ENCODE assay signal across 21 mouse cellular contexts in genomic region chr8:116348971-116349370, GRCm38 (mm10).
DNase-seq lines count a peak whose midpoint lies in the region; ATAC-seq and TF ChIP-seq lines count a peak whose summit lies in the region.
"Had no signal": no experiment of that assay in that cellular context is flagged by ENCODE, and none has a peak within 500 bp of the region (broad histone marks: within the 10 kb centered on the region; RNA-seq: fewer than 3 reads in every experiment).

No protein-coding gene starts in this region.

- peak; percentile 11; the same call in 1 of the 2 replicates for TF ChIP-seq EP300 in lung, postnatal 0 days (IDR thresholded peaks at IDR 0.05)

- ATAC-seq in lung, embryonic 15.5 days (ENCODE audit: borderline replicate concordance, extremely low read depth, low FRiP score, low TSS enrichment): peak; percentile 46; the same call in 1 of the 2 replicates
- peak; percentile 35 for ATAC-seq in lung, postnatal 0 days
- ATAC-seq: forebrain, embryonic 14.5 days; forebrain, embryonic 16.5 days had no signal

- 38% methylated on average over 8 of the region's 8 CpGs for WGBS in lung, embryonic 15.5 days
- 51% methylated on average over 8 of the region's 8 CpGs for WGBS in lung, postnatal 0 days

- no peaks in the 10 kb centered on the region for H3K36me3 ChIP-seq in lung, embryonic 15.5 days
- no peaks in the 10 kb centered on the region for H3K36me3 ChIP-seq in lung, postnatal 0 days (ENCODE audit: insufficient read depth, low read length)
- H3K36me3 ChIP-seq: embryonic facial prominence, embryonic 13.5 days; embryonic facial prominence, embryonic 15.5 days; forebrain, embryonic 10.5 days; forebrain, embryonic 12.5 days had no signal

- no peak overlapping the region for H3K27ac ChIP-seq in lung, embryonic 15.5 days
- H3K27ac ChIP-seq in lung, postnatal 0 days (ENCODE audit: low read length): no peak overlapping the region
- H3K27ac ChIP-seq: embryonic facial prominence, embryonic 13.5 days; embryonic facial prominence, embryonic 15.5 days; forebrain, embryonic 10.5 days; forebrain, embryonic 12.5 days had no signal

- no peaks in the 10 kb centered on the region for H3K27me3 ChIP-seq in lung, embryonic 15.5 days
- no peaks in the 10 kb centered on the region for H3K27me3 ChIP-seq in lung, postnatal 0 days (replicated peaks; ENCODE audit: insufficient read depth, low read length)
- H3K27me3 ChIP-seq: embryonic facial prominence, embryonic 13.5 days; embryonic facial prominence, embryonic 15.5 days; forebrain, embryonic 12.5 days had no signal

- no peak for DNase-seq in lung, adult 18-20 months
- DNase-seq in lung, postnatal 0 days (ENCODE audit: low spot score): peak; percentile 78
- DNase-seq in lung, postnatal 14 days: no peak
- DNase-seq: adrenal gland, adult 2 months; adrenal gland, postnatal 10 days; adrenal gland, postnatal 25 days; cerebellum, adult 11 months; cerebellum, adult 18-20 months; cerebellum, adult 8-10 months; cerebellum, adult 9-11 months; cerebellum, postnatal 14 days; cerebellum, postnatal 36 days; embryo, embryonic 11 days had no signal

- no peaks in the 10 kb centered on the region for H3K9me3 ChIP-seq in lung, embryonic 15.5 days
- H3K9me3 ChIP-seq in lung, postnatal 0 days (ENCODE audit: low read length): no peaks in the 10 kb centered on the region
- H3K9me3 ChIP-seq: embryonic facial prominence, embryonic 13.5 days; embryonic facial prominence, embryonic 15.5 days; forebrain, embryonic 10.5 days; forebrain, embryonic 12.5 days had no signal

- no peak overlapping the region for H3K4me2 ChIP-seq in lung, embryonic 15.5 days
- no peak overlapping the region for H3K4me2 ChIP-seq in lung, postnatal 0 days (replicated peaks; ENCODE audit: low read depth, low read length)
- H3K4me2 ChIP-seq: embryonic facial prominence, embryonic 13.5 days; embryonic facial prominence, embryonic 15.5 days; forebrain, embryonic 12.5 days had no signal

- H3K9ac ChIP-seq in lung, embryonic 15.5 days: no peak overlapping the region
- no peak overlapping the region for H3K9ac ChIP-seq in lung, postnatal 0 days (replicated peaks; ENCODE audit: low read depth)
- H3K9ac ChIP-seq: embryonic facial prominence, embryonic 13.5 days; embryonic facial prominence, embryonic 15.5 days; forebrain, embryonic 12.5 days had no signal

- H3K4me3 ChIP-seq in lung, embryonic 15.5 days: no peak overlapping the region
- H3K4me3 ChIP-seq in lung, postnatal 0 days (ENCODE audit: low read depth, low read length): no peak overlapping the region
- H3K4me3 ChIP-seq: embryonic facial prominence, embryonic 13.5 days; embryonic facial prominence, embryonic 15.5 days; erythroblast, embryonic 14.5 days; forebrain, embryonic 10.5 days; forebrain, embryonic 12.5 days had no signal

- TF ChIP-seq CTCF in lung, postnatal 0 days (IDR thresholded peaks at IDR 0.05): no peak

- H3K4me1 ChIP-seq in lung, embryonic 15.5 days: no peaks in the 10 kb centered on the region
- no peaks in the 10 kb centered on the region for H3K4me1 ChIP-seq in lung, postnatal 0 days (ENCODE audit: insufficient read depth, low read depth, low read length)
- H3K4me1 ChIP-seq: embryonic facial prominence, embryonic 13.5 days; embryonic facial prominence, embryonic 15.5 days; forebrain, embryonic 12.5 days had no signal
